Mouse (Mus musculus): ENCODE data around the gene Lrp5.

DNA sequence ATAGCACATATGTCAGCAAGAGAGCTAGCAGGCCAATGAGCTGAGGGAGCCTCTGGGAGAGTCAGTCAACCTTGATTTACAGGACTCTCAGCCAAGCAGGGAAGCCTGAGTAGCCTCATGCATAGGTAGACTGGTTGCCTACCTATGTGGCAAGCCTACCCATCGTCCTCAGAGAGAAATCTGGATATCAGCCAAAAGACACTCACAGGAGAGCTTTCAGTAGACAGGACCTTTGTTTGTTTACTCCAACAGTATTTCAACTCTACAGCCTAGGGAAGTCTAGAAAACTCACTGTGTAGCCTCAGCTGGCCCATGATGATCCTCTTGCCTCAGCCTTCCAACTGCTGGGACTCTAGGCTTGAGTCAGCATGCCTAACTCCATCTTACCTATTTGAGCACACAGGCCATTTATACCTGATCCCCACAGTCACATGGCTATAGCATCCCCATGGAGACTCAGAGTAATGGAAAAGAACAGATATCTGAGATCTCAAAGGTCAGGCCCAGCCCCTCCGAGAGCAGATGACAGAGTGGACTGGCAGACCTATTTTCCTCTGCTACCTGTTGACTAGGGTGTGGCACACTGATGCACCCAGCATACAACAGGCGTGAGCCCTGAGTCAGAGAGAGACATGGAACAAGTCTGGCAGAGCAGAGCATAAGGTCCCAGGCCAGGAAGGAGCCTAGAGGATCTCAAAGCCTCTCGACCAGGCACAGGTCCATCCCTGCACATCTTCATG is 73.7 kb downstream of the Lrp5 start:
- no peak for TF ChIP-seq CTCF (IDR thresholded peaks at IDR 0.05; ENCODE audit: borderline replicate concordance, control insufficient read depth, extremely low read depth, insufficient read depth, low read length, poor library complexity)
- no peak for TF ChIP-seq POLR2A (IDR thresholded peaks at IDR 0.05; ENCODE audit: control insufficient read depth, extremely low read depth, insufficient read depth, low read length, poor library complexity)
